Mouse (Mus musculus): ENCODE measurements around the gene Olfr1276. TPM values are rescaled to one million over a fixed set of nuclear protein-coding genes. Genes with fewer than 3 reads are reported as not detected.

The Olfr1276 gene
- polyA plus RNA-seq (2014; fragmentation: Nextera tagmentation; extraction: Ambion mirVana), result not detected in 2 replicates

- no peaks in the 10 kb centered on the region for H3K27me3 ChIP-seq (ENCODE audit: control insufficient read depth, insufficient read depth, low read length)
- no peak for ATAC-seq (ENCODE audit: insufficient number of reproducible peaks, insufficient read depth, low FRiP score, low read depth)
- H3K36me3 ChIP-seq (ENCODE audit: control insufficient read depth, insufficient read depth, low read length), result no peaks in the 10 kb centered on the region
- H3K9me3 ChIP-seq (ENCODE audit: control insufficient read depth, low read length), result no peaks in the 10 kb centered on the region
- no peak within 1 kb of the TSS for H3K4me3 ChIP-seq (ENCODE audit: control insufficient read depth in 1 of 2, insufficient read depth in 1 of 2, low read depth in 1 of 2, low read length in 2 of 2)
- H3K9ac ChIP-seq (ENCODE audit: low read length), result no peak within 1 kb of the TSS
- H3K4me1 ChIP-seq (ENCODE audit: control insufficient read depth in 2 of 2, insufficient read depth in 2 of 2, low read length in 2 of 2), result no peaks in the 10 kb centered on the region
- H3K4me2 ChIP-seq (ENCODE audit: low read length), result no peak within 1 kb of the TSS
- no peak within 1 kb of the TSS for H3K27ac ChIP-seq (replicated peaks in 1 of 2; ENCODE audit: control insufficient read depth in 1 of 2, insufficient read depth in 1 of 2, low read depth in 2 of 2, low read length in 2 of 2)
Measured at GRCm38 (mm10) chr2:111254216-111254615, at the start of gene Olfr1276. Gene Olfr1276, plus strand, starts transcription at chr2:111254516.

DNA sequence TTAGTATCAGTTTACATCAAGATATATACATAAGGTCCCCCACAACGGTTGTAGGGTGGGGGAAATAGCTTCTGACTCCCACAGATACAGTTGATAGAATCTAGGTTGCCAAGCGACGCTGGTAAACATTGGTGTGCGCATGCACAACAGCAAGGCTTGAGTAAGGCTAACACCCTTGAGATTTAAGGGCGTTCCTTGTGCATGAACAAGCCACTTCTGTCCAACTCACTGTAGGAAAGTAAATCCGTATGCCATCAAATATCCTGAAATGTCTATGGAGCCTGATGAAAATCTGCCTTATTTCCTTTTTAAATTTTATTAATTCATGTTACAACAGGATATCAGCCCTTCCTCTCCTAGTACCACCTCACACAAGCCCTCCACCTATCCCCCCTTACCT is 24.8 kb upstream of the Olfr1276 start, which contains the start of gene 4930430A15Rik:
4930430A15Rik (minus strand) TSS at position 101 of the 400 bp plus-strand sequence.
- no peak within 1 kb of the TSS for H3K9ac ChIP-seq (ENCODE audit: low read length)
- no peak for ATAC-seq (ENCODE audit: insufficient number of reproducible peaks, insufficient read depth, low FRiP score, low read depth)
- WGBS, result 79% methylated on average over 6 of the region's 6 CpGs
- H3K36me3 ChIP-seq (ENCODE audit: control insufficient read depth, insufficient read depth, low read length), result no peaks in the 10 kb centered on the region
- H3K4me1 ChIP-seq (ENCODE audit: control insufficient read depth in 2 of 2, insufficient read depth in 2 of 2, low read length in 2 of 2), result no peaks in the 10 kb centered on the region
- H3K27me3 ChIP-seq (ENCODE audit: control insufficient read depth, insufficient read depth, low read length), result no peaks in the 10 kb centered on the region
- no peak within 1 kb of the TSS for H3K4me3 ChIP-seq (ENCODE audit: control insufficient read depth in 1 of 2, insufficient read depth in 1 of 2, low read depth in 1 of 2, low read length in 2 of 2)
- H3K27ac ChIP-seq (replicated peaks in 1 of 2; ENCODE audit: control insufficient read depth in 1 of 2, insufficient read depth in 1 of 2, low read depth in 2 of 2, low read length in 2 of 2), result no peak within 1 kb of the TSS
- H3K9me3 ChIP-seq (ENCODE audit: control insufficient read depth, low read length), result no peaks in the 10 kb centered on the region
- H3K4me2 ChIP-seq (ENCODE audit: low read length), result no peak within 1 kb of the TSS

GRCm38 (mm10) chr2:111235186-111235585 is 19.1 kb upstream of the Olfr1276 start, which contains the start of gene Olfr1275:
Gene Olfr1275, minus strand, starts transcription at chr2:111235286.
- H3K4me1 ChIP-seq (ENCODE audit: control insufficient read depth in 2 of 2, insufficient read depth in 2 of 2, low read length in 2 of 2), result no peaks in the 10 kb centered on the region
- H3K4me3 ChIP-seq (ENCODE audit: control insufficient read depth in 1 of 2, insufficient read depth in 1 of 2, low read depth in 1 of 2, low read length in 2 of 2), result no peak within 1 kb of the TSS
- 75% methylated on average over 1 of the region's 1 CpGs for WGBS
- no peak within 1 kb of the TSS for H3K27ac ChIP-seq (replicated peaks in 1 of 2; ENCODE audit: control insufficient read depth in 1 of 2, insufficient read depth in 1 of 2, low read depth in 2 of 2, low read length in 2 of 2)
- H3K36me3 ChIP-seq (ENCODE audit: control insufficient read depth, insufficient read depth, low read length), result no peaks in the 10 kb centered on the region
- ATAC-seq (ENCODE audit: insufficient number of reproducible peaks, insufficient read depth, low FRiP score, low read depth), result no peak
- no peaks in the 10 kb centered on the region for H3K9me3 ChIP-seq (ENCODE audit: control insufficient read depth, low read length)
- no peaks in the 10 kb centered on the region for H3K27me3 ChIP-seq (ENCODE audit: control insufficient read depth, insufficient read depth, low read length)
- no peak within 1 kb of the TSS for H3K9ac ChIP-seq (ENCODE audit: low read length)
- no peak within 1 kb of the TSS for H3K4me2 ChIP-seq (ENCODE audit: low read length)

DNA sequence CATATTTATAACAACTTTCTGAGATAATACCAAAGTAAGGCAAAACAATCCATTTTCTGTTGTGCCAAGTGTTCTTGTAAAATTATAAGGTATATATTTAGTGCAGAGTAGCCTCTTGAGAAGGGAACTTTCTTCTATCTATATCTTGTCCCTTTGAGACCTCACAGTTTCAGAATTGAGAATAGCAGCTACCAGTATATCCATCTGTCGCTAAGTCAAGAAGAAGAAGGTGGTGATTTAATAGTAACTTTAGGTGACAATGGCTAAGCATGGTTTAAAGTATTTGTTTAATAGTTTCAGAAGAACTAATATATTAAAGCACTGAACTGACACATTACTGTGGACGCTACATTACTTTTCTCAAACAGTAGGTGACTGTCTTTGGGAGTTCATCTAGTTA is 19.7 kb downstream of the Olfr1276 start, which contains the start of gene Olfr1277:
Olfr1277 (minus strand) TSS at position 101 of the 400 bp plus-strand sequence.
- Histone ChIP-seq H3K27me3 (ENCODE audit: control insufficient read depth, insufficient read depth, low read length) (no peaks in the 10 kb centered on the region), H3K4me3 (ENCODE audit: control insufficient read depth in 1 of 2, insufficient read depth in 1 of 2, low read depth in 1 of 2, low read length in 2 of 2) (no peak within 1 kb of the TSS), H3K4me1 (ENCODE audit: control insufficient read depth in 2 of 2, insufficient read depth in 2 of 2, low read length in 2 of 2) (no peaks in the 10 kb centered on the region), H3K4me2 (ENCODE audit: low read length) (no peak within 1 kb of the TSS), H3K36me3 (ENCODE audit: control insufficient read depth, insufficient read depth, low read length) (no peaks in the 10 kb centered on the region), H3K27ac (replicated peaks in 1 of 2; ENCODE audit: control insufficient read depth in 1 of 2, insufficient read depth in 1 of 2, low read depth in 2 of 2, low read length in 2 of 2) (no peak within 1 kb of the TSS), H3K9me3 (ENCODE audit: control insufficient read depth, low read length) (peaks cover 2% of the 10 kb centered on the region; the same call in 1 of the 2 replicates), H3K9ac (ENCODE audit: low read length) (no peak within 1 kb of the TSS)
- 69% methylated on average over 2 of the region's 2 CpGs for WGBS
- ATAC-seq (ENCODE audit: insufficient number of reproducible peaks, insufficient read depth, low FRiP score, low read depth), result no peak

GRCm38 (mm10) chr2:111289836-111290235 is 35.5 kb downstream of the Olfr1276 start, which contains the start of gene Olfr1278:
Gene Olfr1278, plus strand, starts transcription at chr2:111290136.
- Histone ChIP-seq H3K4me1 (ENCODE audit: control insufficient read depth in 2 of 2, insufficient read depth in 2 of 2, low read length in 2 of 2) (no peaks in the 10 kb centered on the region), H3K36me3 (ENCODE audit: control insufficient read depth, insufficient read depth, low read length) (no peaks in the 10 kb centered on the region), H3K27me3 (ENCODE audit: control insufficient read depth, insufficient read depth, low read length) (no peaks in the 10 kb centered on the region), H3K27ac (replicated peaks in 1 of 2; ENCODE audit: control insufficient read depth in 1 of 2, insufficient read depth in 1 of 2, low read depth in 2 of 2, low read length in 2 of 2) (no peak within 1 kb of the TSS), H3K9ac (ENCODE audit: low read length) (no peak within 1 kb of the TSS), H3K4me2 (ENCODE audit: low read length) (no peak within 1 kb of the TSS), H3K4me3 (ENCODE audit: control insufficient read depth in 1 of 2, insufficient read depth in 1 of 2, low read depth in 1 of 2, low read length in 2 of 2) (no peak within 1 kb of the TSS), H3K9me3 (ENCODE audit: control insufficient read depth, low read length) (no peaks in the 10 kb centered on the region)
- no peak for ATAC-seq (ENCODE audit: insufficient number of reproducible peaks, insufficient read depth, low FRiP score, low read depth)

- no peaks in the 10 kb centered on the region for H3K36me3 ChIP-seq (ENCODE audit: control insufficient read depth, insufficient read depth, low read length)
- no peaks in the 10 kb centered on the region for H3K27me3 ChIP-seq (ENCODE audit: control insufficient read depth, insufficient read depth, low read length)
- H3K4me1 ChIP-seq (ENCODE audit: control insufficient read depth in 2 of 2, insufficient read depth in 2 of 2, low read length in 2 of 2), result no peaks in the 10 kb centered on the region
- no peak overlapping the region for H3K4me3 ChIP-seq (ENCODE audit: control insufficient read depth in 1 of 2, insufficient read depth in 1 of 2, low read depth in 1 of 2, low read length in 2 of 2)
- ATAC-seq (ENCODE audit: insufficient number of reproducible peaks, insufficient read depth, low FRiP score, low read depth), result no peak
- no peak overlapping the region for H3K9ac ChIP-seq (ENCODE audit: low read length)
- no peak overlapping the region for H3K27ac ChIP-seq (replicated peaks in 1 of 2; ENCODE audit: control insufficient read depth in 1 of 2, insufficient read depth in 1 of 2, low read depth in 2 of 2, low read length in 2 of 2)
- no peaks in the 10 kb centered on the region for H3K9me3 ChIP-seq (ENCODE audit: control insufficient read depth, low read length)
- no peak overlapping the region for H3K4me2 ChIP-seq (ENCODE audit: low read length)
Measured at GRCm38 (mm10) chr2:111298541-111298940, 44.2 kb downstream of the Olfr1276 start.

DNA sequence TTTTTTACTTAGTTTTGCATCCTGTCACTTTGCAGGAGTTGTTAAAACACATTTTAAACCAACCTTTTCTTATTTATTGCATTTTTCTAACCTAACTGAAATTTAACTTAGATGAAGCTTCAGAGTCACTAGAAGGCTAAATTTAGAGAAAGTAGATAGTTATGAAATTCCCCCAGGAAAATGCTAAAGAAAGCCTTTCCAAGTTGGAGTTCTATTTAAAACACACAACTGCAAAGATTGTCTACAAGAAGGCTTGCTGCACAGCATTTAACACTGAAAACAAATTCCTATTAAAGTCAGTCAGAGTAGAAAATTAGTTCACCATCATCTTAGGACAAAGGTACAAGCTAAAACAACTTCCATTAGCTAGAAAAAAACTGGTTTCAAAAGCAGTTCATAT is 46.1 kb downstream of the Olfr1276 start, which contains the start of gene Olfr1279:
Olfr1279 (plus strand) TSS at position 262 of the 400 bp plus-strand sequence.
- Histone ChIP-seq H3K4me3 (ENCODE audit: control insufficient read depth in 1 of 2, insufficient read depth in 1 of 2, low read depth in 1 of 2, low read length in 2 of 2) (no peak within 1 kb of the TSS), H3K27ac (replicated peaks in 1 of 2; ENCODE audit: control insufficient read depth in 1 of 2, insufficient read depth in 1 of 2, low read depth in 2 of 2, low read length in 2 of 2) (no peak within 1 kb of the TSS), H3K9ac (ENCODE audit: low read length) (no peak within 1 kb of the TSS), H3K9me3 (ENCODE audit: control insufficient read depth, low read length) (no peaks in the 10 kb centered on the region), H3K4me1 (ENCODE audit: control insufficient read depth in 2 of 2, insufficient read depth in 2 of 2, low read length in 2 of 2) (no peaks in the 10 kb centered on the region), H3K36me3 (ENCODE audit: control insufficient read depth, insufficient read depth, low read length) (no peaks in the 10 kb centered on the region), H3K4me2 (ENCODE audit: low read length) (no peak within 1 kb of the TSS), H3K27me3 (ENCODE audit: control insufficient read depth, insufficient read depth, low read length) (no peaks in the 10 kb centered on the region)
- ATAC-seq (ENCODE audit: insufficient number of reproducible peaks, insufficient read depth, low FRiP score, low read depth), result no peak

Measured in heart, embryonic 14.5 days (tissue).